Comparison of ENCODE assay signal across 12 mouse cellular contexts in genomic region chr17:86464689-86465363, GRCm38 (mm10). TPM values are rescaled to one million over a fixed set of nuclear protein-coding genes. Genes with fewer than 3 reads are reported as not detected.
DNase-seq lines count a peak whose midpoint lies in the region; ATAC-seq lines count a peak whose summit lies in the region.
"Had no signal": no experiment of that assay in that cellular context is flagged by ENCODE, and none has a peak within 500 bp of the region (broad histone marks: within the 10 kb centered on the region; RNA-seq: fewer than 3 reads in every experiment).

No protein-coding gene starts in this region.

- DNase-seq in left cerebral cortex, postnatal 4 days, result peak; percentile 87
- no peak for DNase-seq in left cerebral cortex, postnatal 10 days (ENCODE audit: extremely low spot score in 1 of 2, low spot score in 2 of 2)
- peak; percentile 95 for DNase-seq in cerebellum, postnatal 25 days
- peak; percentile 50 to 74 for DNase-seq in kidney, postnatal 25 days
- no peak for DNase-seq in frontal cortex, postnatal 25 days (ENCODE audit: low spot score in 2 of 2)
- DNase-seq in adrenal gland, postnatal 14 days, result no peak
- DNase-seq in heart, postnatal 4 days, result no peak

- H3K4me3 ChIP-seq in neural tube, embryonic 14.5 days (ENCODE audit: low read depth, low read length), result no peak overlapping the region
- H3K4me3 ChIP-seq: embryonic facial prominence, embryonic 13.5 days had no signal

- intact Hi-C loops in left cerebral cortex, postnatal 4 days (cut with DNase I), result no loop called here
- intact Hi-C loops in left cerebral cortex, postnatal 10 days (cut with DNase I), result no loop called here

- H3K27ac ChIP-seq in neural tube, embryonic 14.5 days (ENCODE audit: low read depth, low read length), result peak overlapping the region; percentile 49
- H3K27ac ChIP-seq: embryonic facial prominence, embryonic 13.5 days had no signal

- H3K9ac ChIP-seq in neural tube, embryonic 14.5 days (replicated peaks; ENCODE audit: low read depth, low read length), result no peak overlapping the region
- H3K9ac ChIP-seq: embryonic facial prominence, embryonic 13.5 days had no signal

- no peaks in the 10 kb centered on the region for H3K27me3 ChIP-seq in neural tube, embryonic 14.5 days (ENCODE audit: control insufficient read depth, insufficient read depth, low read length)
- H3K27me3 ChIP-seq: embryonic facial prominence, embryonic 13.5 days had no signal

- peak; percentile 75; the same call in 1 of the 2 replicates for ATAC-seq in neural tube, embryonic 14.5 days (ENCODE audit: low read depth)

- 19% methylated on average over 16 of the region's 16 CpGs for WGBS in neural tube, embryonic 14.5 days

- H3K4me2 ChIP-seq in neural tube, embryonic 14.5 days (ENCODE audit: low read depth, low read length), result no peak overlapping the region
- H3K4me2 ChIP-seq: embryonic facial prominence, embryonic 13.5 days had no signal

- H3K4me1 ChIP-seq in neural tube, embryonic 14.5 days (ENCODE audit: control insufficient read depth, insufficient read depth, low read length), result peaks cover 22% of the 10 kb centered on the region

- H3K36me3 ChIP-seq in neural tube, embryonic 14.5 days (ENCODE audit: control insufficient read depth, insufficient read depth, low read length), result no peaks in the 10 kb centered on the region
- H3K36me3 ChIP-seq: embryonic facial prominence, embryonic 13.5 days had no signal

- no peaks in the 10 kb centered on the region for H3K9me3 ChIP-seq in neural tube, embryonic 14.5 days (ENCODE audit: control insufficient read depth, low read length)
- H3K9me3 ChIP-seq: embryonic facial prominence, embryonic 13.5 days had no signal

RNA-seq across cellular contexts. Expression of gene Gm10309, which starts 40.2 kb away (rescaled TPM):
- total RNA-seq in left cerebral cortex, postnatal 4 days (2021), result not detected
- not detected for total RNA-seq in left cerebral cortex, postnatal 10 days (2021)
- 0.27 and 0.55 TPM in 2 replicates for polyA plus RNA-seq in neural tube, embryonic 14.5 days (2014; fragmentation: Nextera tagmentation; extraction: Ambion mirVana)
- total RNA-seq in adrenal gland, postnatal 14 days (2021), result 0.38 TPM in 1 of 2 replicates, not detected in the other
- under 1 TPM in 1 of 2 experiments, not detected in 1; 0.12 TPM for total RNA-seq in heart, postnatal 4 days (2021)
- total RNA-seq: ES-E14; layer of hippocampus, postnatal 25 days; neutrophil, adult 5-6 weeks had no signal

Comparison
In these comparisons a context has a peak if more than half of its experiments do, and no peak if none do; other contexts are left out.
1. DNase-seq: peak in left cerebral cortex, postnatal 4 days (single experiment), cerebellum, postnatal 25 days (2 of 2) and kidney, postnatal 25 days (2 of 2); none in left cerebral cortex, postnatal 10 days (0 of 2), frontal cortex, postnatal 25 days (0 of 2), adrenal gland, postnatal 14 days (single experiment) and heart, postnatal 4 days (single experiment).